Mouse (Mus musculus) right cerebral cortex, adult 2 months (tissue): ENCODE results near the gene Ddx4.
A peak's percentile ranks its signal among the peaks of the same experiment; 100 is the strongest.

ENCODE experiments used
- DNase-seq, 2 experiments: peaks; one replicate each; pipeline ENCODE4 v3.0.0; 2021 to 2022; ENCODE audit warnings: low spot score in 2 of 2

Gene Ddx4

DNA sequence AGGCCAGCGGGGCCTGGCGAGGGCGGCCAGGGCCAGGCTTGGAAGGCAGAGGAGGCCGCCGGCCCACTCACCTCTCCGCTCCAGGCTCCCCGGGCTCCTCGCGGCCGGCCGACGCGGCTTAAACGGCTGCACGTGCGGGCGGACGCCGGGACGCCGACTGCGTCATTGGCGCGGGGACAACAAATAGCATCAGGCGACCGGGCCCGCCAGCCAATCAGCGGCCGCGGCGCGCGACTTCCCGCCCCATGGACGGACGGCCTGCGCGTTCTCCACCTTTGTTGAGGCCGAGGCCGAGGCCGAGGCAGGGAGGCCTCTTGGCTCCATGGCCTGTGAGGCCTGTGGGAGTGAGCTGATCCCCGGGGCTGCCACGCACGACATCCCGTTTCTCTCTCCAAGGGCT lies at the start of gene Ddx4:
TSS of gene Ddx4 (minus strand) at position 271 of the 400 bp plus-strand sequence.
- no peak for DNase-seq

DNA sequence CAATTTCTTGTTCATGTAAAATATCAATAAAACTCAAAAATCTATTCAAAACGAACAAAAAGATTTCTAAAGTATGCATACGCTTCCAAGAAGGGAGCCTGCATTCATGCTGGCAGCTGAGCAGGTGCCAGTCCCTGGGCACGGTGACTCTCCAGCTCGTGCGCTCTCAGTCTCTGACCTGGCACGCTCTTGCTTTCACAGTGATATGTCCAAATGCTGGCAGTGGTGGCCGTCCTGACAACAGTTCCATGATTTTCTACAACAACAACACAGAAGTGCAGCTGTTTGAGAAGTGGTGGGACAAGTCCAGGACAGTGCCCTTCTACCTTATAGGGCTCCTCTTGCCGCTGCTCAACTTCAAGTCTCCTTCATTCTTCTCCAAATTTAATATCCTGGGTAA lies 49.0 kb upstream of the Ddx4 start:
- DNase-seq, result no peak

DNA sequence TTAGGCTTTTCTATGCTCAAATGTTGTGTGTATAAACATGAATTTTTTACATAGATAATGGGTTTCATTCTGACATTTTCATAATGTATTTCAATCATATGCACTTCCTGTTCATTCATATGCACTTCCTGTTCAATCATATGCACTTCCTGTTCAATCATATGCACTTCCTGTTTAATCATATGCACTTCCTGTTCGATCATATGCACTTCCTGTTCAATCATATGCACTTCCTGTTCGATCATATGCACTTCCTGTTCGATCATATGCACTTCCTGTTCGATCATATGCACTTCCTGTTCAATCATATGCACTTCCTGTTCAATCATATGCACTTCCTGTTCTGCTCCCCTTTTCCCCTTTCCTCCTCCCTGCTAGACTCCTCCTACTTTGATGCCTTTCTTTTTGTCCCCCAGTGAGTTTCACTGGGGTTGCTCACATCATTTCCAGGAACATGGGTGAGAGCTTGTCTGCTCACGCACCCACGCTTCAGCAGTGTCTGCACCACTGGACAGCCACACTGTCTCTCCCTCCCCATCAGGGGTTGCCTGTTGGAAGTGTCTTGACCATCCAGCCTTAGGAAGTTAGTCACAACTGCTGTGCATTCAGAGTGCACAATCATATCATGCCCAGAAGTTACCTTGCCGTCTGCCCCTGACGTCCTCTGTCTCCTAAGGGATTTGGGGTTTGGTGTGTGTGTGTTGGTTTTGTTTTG lies 43.4 kb upstream of the Ddx4 start:
- no peak for DNase-seq

DNA sequence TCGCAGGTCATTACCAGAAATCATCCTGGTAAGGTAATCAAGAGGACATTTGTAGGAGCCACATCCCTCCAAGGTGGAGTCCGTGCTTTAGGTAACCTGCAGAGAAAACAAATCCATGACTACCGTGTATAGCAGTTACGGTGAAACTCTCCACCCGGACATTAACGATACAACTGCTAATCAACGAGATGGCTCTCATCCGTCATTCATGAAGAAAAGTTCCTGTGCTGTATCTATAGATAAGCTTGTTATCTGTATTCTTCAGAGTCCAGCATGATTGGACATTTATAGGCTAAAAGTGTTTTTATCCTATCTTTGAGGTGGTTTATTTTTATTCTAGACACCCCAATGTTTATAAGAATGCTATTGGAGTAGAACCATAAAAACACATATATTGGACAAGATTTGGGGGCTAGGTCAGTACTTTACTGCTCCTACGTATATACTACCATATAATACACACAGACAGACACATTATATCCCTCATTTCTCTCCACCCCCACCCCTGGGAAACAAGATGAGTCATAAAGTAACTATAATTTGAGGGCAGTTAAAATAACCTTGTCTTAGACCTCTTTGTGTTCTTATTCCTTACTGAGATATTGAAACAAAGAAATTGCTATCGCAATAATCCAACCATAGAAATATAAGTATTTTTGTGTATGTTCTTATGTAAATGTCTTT lies 40.7 kb upstream of the Ddx4 start:
- DNase-seq, result no peak

DNA sequence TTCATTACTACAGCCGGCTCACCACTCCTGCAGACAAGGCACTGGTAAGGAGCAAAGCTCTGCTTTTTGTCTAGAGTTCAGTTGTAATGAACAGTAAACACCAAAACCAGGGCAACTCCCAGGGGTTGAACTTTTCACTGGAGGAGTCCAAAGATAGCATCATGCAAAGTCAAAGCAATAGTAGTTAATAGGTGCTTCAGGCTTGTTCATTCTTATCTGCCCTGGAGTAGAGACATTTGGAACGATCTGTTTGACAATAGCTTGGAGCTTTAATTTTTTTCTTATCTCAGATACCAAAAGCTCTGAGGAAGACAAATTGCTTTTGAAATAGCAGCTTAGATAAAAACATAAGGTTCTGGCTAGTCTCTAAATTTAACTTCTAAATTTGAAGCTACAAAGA lies 33.9 kb upstream of the Ddx4 start:
- DNase-seq, result no peak

DNA sequence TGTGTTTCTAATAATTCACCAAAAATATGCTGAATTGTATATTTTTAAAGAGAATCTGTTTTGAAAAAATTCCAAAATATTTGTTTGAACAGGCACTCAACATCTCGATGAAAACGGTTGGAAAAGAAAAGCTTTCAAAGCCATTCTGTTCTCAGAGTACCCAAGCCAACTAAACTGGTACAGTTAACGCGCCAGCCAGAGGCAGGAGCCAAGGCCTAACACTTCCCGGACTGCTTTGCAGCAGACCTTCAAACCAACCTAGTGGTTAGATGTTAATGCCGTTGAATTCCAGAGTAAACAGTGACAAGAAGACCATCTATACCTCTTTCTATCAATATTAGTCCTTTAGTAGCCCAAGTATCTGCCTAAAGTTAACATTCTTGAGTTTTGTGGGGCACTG lies 31.7 kb upstream of the Ddx4 start:
- DNase-seq, result no peak

DNA sequence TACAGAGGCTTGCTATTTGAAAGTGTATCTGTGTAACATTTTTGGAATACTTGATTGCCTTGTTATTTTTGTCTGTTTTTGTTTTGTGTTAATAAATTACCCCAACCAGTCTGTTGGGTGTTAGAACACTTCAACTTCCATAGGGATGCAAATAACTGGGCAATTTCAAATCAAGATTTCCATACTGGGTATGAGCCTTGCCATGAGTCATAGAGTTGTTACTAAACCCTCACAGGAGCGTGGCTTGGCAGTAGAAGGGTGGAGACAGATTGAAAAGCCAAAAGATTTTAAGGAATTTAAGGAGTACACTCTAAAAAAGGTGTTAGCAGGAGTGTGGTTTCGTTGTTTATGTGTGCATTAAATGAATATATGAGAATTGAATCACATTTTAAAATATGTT lies 31.0 kb upstream of the Ddx4 start:
- DNase-seq, result no peak

DNA sequence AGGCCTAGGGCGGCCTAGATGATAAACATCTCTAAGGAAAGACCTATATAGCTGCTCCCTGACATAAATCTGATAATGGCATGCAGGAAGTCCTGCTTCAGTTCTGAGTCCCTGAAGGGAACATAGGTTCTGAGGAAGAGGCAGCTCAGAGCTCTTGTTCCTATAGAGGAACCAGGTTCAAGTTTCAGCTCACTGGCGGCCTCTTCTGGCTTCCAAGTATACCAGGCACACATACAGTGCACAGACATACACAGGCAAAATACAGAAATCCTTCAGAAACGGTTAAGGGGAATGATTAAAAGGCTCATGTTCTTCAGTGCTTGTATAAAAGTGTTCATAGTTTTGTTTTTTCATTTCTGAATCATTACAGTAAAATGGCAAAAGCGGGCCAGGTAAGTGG lies 25.9 kb upstream of the Ddx4 start:
- DNase-seq, result no peak

DNA sequence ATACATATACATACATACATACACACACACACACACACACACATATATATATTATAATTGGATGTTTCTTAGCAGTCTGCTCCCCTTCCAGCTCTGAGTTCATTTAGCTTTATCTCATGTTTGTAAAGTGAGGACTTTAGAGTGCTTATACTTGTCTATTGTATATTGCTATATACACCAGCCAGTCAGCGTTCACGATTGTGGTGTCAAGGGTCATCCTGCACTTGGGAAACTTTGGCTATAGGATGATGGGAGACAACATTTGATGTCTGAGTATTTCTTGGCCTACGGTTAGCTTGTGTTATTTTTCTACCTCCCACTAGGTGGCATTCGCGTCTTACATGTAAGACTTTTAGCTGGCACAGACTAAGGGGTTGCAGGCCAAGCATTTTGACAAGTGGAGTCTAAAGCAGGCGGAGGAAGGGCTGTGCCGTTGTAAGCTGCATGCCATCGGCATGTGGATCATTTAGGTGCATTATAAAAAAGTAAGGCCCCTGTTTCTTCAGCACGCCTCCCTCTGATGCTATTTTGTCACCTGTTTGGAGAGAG lies 21.7 kb upstream of the Ddx4 start:
- peak; percentile 59 to 63 for DNase-seq

DNA sequence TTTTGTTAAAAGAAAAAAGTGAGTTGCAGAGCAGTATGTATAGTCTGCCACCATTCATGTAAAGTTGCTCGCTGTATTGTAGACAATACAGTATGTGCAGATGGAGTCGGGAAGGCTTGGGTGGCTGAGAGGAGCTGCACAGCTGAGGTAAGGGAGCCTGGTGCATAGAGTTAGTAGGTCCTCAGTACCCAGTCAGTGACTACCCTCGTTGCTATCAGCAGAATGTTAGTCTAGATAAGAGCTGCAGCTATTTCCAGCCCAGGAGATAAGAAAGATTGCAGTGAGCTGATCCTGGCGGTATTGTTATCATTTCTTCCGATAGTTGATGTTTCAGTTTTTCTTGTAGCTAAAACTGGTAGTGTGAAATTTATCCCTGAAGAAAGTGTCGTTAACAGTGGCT lies 20.5 kb upstream of the Ddx4 start:
- DNase-seq, result no peak

DNA sequence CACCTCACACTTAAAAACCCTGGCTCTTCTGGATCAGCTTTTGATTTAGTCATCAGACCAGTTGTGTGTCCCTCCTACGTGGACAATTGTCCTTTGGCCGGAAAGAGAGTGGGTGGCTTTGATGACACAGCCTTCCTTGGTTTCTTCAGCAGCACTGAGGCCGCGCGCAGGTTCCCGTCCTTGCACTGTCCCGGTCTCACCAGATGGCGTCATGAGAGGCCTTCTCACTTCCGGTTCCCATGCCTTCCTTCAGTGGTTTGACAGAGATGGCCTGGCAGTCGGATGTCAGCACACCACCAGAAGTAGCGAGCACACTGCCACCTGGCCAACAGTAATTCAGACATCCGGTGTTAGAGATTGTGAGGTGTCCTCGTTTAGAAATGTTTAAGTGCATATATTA lies 19.4 kb upstream of the Ddx4 start:
- no peak for DNase-seq

DNA sequence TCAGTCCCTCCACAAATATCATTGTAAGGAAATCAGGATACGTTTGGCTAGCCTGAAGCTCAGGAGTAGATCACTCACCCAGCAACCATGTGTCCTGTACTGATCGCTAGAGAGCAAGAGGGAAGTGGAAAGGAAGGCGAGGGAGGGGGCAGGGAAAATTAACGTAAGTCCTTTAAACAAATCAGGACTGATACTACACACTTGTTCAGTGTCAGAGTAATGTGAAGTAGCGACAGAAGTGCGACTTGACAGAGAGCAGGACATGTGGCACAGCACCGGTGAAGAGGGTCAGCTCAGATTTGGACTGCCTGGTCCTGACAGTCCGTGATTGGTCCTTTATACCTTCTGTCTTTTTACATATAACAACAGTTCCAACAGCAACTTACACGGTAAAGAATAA lies 14.9 kb upstream of the Ddx4 start:
- no peak for DNase-seq

DNA sequence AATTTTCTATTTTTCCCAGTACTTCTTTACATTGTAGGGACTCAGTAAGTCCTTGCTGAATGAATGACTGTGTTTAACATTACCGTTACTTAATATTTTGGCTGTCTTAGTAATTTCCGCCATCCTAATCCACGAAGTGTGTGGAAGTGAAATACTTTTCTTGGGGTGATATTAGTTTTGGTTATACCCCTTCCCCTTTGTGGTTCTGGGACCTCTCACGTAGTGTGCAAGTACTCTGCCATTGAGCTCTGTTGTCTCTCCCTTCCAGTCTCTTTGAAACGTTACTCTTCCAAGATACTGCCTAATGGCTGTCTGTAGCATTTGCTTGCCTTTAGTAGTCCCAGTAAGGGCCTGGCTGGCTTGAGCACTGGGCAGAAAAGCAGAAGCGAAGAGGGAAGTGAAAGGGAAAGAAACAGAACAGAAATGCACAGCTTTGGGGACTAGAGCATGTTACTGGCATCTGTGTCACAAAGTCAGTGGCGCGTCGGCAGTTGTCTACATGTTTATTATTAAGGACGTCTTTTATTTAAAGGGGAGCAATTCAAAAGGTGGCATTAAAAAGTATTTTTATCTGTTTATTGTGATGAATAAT lies 14.3 kb upstream of the Ddx4 start:
- no peak for DNase-seq

DNA sequence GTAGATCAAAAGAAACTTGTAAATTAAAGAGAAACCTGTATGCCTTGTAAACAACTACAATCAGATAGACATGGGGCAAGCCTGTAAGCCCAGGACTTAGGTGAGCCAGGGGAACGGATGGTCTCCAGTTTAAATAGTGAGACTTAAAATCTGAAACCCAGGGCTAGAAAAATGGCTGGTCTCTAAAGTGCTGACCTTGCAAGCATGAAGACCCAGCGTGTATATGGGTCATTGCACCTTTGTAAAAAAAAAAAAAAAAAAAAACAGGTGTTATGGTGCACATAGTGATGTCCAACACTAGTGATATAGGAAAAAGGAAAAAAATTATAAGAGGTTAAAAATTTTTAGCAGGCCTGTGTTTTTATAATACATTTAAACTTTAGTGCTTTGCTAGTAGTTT lies 9.4 kb upstream of the Ddx4 start:
- no peak for DNase-seq

DNA sequence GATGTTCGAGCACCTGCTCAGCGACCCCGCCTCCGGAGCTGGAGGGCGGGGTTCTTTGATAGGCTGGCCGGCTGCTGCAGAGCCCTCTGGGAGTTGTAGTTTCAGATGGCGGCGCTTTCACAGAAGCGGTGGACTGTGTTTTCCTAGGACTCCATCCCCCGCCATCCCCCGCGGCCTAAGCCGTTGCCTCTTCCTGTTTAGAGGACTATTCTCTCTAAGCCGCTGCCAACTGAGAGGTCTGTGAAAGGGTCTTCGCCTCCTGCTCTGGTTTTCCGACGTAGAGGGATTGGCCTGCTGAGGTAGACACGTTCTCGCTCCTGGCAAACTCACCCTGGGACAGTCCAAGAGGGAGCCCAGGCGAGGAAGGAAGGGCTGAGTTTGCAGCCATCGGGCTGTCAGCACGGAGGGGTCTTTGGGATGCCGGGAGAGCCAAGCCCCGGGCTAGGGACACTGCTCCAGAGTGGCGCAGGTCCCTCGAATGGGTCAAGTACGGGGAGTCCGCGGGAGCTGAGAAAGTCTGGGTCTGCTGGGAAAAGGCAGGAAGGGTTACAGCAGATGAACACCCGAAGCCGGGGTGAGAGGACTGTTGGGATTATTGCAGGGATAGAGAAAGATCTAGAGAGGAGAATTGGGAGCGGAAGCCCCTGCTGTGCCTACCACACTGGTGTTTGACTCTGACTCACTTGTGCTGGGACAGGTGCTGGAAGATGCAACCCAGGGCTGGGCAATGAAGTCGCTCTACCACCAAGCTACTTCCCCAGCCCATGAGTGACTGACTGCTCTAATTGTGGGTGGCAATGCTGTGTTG lies 8.5 kb upstream of the Ddx4 start, which contains the start of gene Slc38a9:
TSS of gene Slc38a9 (plus strand) at position 178 of the 808 bp plus-strand sequence.
- peak; percentile 93 to 97 for DNase-seq

DNA sequence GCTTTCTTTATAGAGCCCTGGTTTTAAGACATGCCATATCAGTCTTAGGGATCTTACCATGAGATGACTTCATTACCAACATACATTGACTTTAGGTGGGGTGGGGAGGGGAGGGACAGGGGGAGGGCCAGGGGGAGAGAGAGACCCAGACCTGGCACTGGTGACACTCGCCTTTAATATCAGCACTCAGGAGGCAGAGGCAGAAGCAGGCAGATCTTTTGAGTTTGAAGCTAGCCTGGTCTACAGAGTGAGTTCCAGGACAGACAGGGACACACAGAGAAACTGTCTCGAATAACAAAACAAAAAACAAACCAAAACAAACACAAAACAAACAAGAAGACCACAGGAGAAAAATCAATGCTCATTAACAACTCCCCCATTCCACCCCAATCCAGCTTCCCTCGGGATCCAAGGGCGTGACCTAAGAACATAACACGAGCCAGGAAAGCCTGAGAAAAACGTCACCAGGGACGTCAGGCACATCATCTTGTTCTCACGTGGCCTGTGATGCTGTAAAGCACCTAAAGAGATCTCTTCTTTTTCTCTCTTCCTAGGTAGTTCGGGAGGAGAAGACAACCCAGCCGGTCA lies 7.8 kb upstream of the Ddx4 start:
- DNase-seq, result no peak

DNA sequence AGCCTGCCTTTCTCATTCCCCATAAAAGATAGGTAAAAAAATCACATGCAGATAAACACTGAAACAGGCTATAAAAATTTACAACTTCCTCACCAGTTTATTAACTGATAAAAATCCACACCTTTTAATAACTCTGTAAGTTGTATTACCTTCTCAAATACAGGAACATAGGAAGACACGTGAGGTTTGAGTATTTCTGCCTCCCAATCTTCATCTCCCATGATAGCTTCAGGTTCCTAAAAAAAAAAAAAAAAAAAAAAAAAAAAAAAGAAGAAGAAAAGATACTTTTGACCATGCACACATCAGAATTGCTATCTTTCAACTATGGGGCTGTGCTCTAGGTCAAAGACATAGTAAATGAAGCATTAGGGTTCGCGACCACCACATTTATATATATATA lies 1.1 kb downstream of the Ddx4 start:
- no peak for DNase-seq

DNA sequence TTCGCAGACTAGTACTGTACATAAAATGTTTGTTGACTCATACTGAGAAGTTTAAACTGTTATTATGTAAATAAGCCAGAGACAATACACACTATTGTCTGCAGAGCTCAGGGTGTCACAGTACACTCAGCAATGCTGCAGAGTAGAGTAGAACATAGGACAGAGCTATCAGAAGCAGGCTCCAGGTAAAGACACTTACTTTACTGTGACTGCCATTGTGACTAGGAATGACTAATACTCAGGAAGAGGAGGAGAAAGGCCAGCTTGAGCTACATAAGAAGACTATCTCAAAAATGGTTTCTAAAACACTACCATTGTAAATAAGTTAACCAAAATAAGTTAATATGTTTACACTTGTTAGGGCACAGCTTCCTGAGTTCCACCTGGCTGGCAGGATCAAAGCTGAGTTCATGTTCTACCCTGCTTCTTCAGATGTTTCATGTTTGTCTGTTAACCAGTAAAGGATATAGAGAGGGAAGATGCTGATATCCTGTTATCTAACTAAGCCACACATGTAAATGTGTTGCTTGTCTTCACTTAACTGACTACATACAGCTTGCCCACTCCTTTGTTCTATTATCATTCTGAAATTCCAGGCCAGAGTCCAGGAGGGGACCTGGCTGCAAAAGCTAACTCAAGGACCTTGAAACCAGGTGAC lies 6.6 kb downstream of the Ddx4 start:
- DNase-seq, result no peak

DNA sequence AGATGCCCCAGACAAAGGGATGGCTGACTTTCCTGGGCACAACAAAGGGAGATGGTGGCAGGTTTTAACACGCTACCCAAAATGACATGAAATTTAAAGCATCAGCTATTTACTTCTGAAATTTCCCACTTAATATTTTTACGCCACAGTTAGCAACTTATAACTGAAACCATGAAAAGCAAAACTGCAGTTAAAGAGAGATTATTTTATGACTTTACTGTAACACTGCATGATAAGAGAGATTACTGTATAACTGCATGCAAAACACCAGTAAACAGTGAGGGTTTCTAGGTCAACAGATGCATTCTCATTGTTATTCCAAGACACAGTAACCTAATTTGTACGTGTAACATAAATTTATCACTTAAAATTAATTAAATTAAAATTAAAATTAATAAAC lies 7.3 kb downstream of the Ddx4 start:
- DNase-seq, result no peak

DNA sequence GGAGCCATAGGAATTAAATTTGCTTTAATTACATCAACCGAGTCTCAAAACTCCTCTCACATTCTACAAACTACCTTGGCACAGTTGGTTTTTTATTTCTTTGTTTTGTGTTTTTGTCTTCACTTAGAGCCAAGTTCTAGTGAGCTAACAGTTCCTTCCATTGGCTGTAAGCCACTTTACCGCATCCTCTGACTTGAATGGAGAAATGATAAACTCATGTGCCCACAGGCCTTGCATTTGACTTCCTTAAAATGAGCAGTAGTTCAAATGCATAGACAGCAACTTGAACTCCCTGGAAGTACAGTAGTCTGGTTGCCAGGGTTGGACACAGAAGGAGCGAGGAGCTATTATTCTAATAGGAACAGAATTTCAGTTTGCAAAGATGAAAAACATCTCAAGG lies 9.4 kb downstream of the Ddx4 start:
- no peak for DNase-seq

DNA sequence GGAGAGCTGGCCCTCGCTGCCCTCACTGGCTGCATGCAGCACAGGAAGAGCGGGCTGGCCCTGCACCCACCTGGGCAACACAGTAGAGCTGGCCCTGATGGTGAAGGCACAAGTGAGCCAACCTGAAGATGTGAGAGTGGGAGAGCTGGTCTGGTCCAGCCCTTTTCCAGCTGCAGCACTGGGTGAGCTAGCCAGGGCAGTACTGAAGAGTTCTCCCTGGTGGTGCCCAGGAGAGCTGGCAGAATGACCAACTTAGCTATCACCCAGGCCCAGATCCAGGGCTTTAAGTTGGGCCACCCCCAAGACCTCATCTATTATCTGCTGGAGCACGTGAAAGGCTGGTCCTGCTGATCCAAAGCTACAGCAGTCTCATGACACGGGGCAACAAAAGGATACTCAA lies 13.2 kb downstream of the Ddx4 start:
- no peak for DNase-seq
